Mouse (Mus musculus): ENCODE results near the gene Izumo1r. TPM values are rescaled to one million over a fixed set of nuclear protein-coding genes. Genes with fewer than 3 reads are reported as not detected.

Gene Izumo1r
- 72.7 TPM for polyA plus RNA-seq (2017; shearing (Covaris generic))

DNA sequence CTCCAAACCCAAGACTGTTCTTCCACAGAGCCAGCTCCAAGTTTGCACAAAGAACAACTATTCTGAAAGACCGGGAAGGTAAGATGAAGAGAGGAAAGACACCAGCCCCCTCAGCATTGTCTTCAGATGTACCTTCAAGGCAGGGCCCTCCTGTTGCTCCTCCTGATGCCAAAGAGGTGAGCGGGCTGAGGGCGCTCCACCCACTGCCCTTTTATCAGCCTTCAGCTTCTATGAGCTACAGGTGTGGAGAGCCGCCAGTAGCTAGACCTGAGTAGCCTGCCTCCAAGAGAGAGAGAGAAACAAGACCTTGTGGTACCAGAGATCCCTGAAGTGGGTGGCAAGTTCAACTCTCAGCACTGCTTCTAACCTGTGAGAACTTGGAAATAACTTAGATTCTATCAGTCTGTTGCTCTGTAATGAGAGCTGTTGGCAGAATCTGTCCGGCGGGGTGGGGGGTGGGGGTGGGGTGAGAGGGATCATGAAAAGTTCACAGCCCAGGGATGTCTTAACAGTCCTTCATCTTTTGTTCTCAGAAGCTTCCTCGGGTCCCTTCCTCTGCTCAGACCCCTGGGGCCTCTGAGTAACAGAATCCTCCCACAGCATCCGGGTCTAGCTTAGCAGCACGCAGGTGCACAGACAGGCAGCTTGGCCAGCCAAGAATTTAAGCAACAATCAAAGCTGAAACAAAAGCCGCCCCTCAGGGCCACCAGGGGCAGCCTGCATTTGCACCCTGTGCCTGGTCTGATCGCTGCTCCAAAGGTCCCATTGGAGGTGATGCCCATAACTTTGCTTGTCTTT is at the start of gene Izumo1r:
Gene Izumo1r (minus strand): TSS at position 369 of the 798 bp plus-strand sequence.

DNA sequence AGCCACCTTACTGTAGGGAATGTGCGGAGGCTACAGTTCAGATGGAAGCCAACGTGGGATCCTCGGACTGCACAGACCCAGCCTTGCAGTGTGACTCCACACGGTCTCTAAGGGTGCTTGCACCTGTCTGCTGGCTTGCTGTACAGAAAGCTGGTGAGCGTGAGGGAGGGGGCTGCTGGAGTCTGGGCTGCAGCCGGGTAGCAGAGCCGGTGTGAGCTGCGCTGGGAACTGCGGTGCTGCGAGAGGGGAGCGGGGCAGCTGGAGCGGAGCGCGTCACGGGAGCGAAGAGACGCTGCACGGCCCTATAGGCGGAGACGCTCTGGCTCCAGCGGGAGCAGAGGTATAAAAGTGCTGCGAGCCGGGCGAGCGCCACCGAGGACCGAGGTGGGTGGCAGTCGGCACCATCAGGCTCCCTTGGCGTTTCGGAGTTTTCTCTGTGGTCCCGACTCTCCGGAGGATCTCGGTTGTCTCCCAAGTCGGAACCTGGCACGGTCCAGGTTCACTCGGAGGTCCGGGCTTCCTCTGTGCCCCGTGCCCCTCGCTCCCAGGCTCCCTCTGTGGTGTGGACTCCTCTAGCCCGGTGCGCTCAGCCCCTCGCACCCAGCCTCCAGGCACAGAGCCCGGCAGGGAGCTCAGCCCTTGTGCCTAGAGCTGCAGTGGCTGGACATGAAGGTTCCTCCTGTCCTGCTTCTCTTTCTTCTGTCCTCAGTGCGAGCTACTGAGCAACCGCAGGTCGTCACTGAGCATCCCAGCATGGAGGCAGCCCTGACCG is 43.7 kb downstream of the Izumo1r start, which contains the start of gene Gpr83:
Gene Gpr83 (plus strand): TSS at position 343 of the 772 bp plus-strand sequence.

Other genes starting within 250 kb of the Izumo1r start
- gene Piwil4, start 163.2 kb downstream of the Izumo1r start, polyA plus RNA-seq (2017; shearing (Covaris generic)): not detected
- not detected for gene Fut4, start 151.6 kb downstream of the Izumo1r start, polyA plus RNA-seq (2017; shearing (Covaris generic))
- not detected for gene 1700012B09Rik, start 132.9 kb downstream of the Izumo1r start, polyA plus RNA-seq (2017; shearing (Covaris generic))
- 24.3 TPM for gene Mre11a, start 119.3 kb downstream of the Izumo1r start, polyA plus RNA-seq (2017; shearing (Covaris generic))
- gene Ankrd49, start 119.1 kb downstream of the Izumo1r start, polyA plus RNA-seq (2017; shearing (Covaris generic)): 16.9 TPM
- 7.2 TPM for gene Gpr83, start 43.7 kb downstream of the Izumo1r start, polyA plus RNA-seq (2017; shearing (Covaris generic))
- gene Panx1, start 141.5 kb upstream of the Izumo1r start, polyA plus RNA-seq (2017; shearing (Covaris generic)): 109 TPM
- not detected for gene Hephl1, start 208.2 kb upstream of the Izumo1r start, polyA plus RNA-seq (2017; shearing (Covaris generic))